Mouse (Mus musculus) forebrain, embryonic 10.5 days (tissue): ENCODE data around the gene Stn1. TPM values are rescaled to one million over a fixed set of nuclear protein-coding genes. Genes with fewer than 3 reads are reported as not detected.
A peak's percentile ranks its signal among the peaks of the same experiment; 100 is the strongest.

Experiments used
- DNase-seq: peaks from one replicate; pipeline ENCODE4 v3.0.0-alpha.2; 2017; ENCODE audit warnings: low spot score; ENCODE audit errors: extremely low spot score
- H3K27ac ChIP-seq: fragments of 300-500 bp; sonication (generic); 2 replicates; pipeline ENCODE4 v1.5.1; 2016; ENCODE audit warnings: mild to moderate bottlenecking
- H3K27me3 ChIP-seq: fragments of 300-500 bp; sonication (generic); 2 replicates; pipeline ENCODE4 v1.6.1; 2016; ENCODE audit warnings: mild to moderate bottlenecking; ENCODE audit not compliant: poor library complexity, severe bottlenecking
- H3K36me3 ChIP-seq: fragments of 300-500 bp; sonication (generic); replicated peaks from 2 replicates; pipeline ENCODE4 v1.6.1; 2016; ENCODE audit warnings: mild to moderate bottlenecking, moderate library complexity
- H3K4me1 ChIP-seq: fragments of 300-500 bp; sonication (generic); 2 replicates; pipeline ENCODE4 v1.6.1; 2016
- H3K4me3 ChIP-seq: fragments of 300-500 bp; sonication (generic); 2 replicates; pipeline ENCODE4 v1.5.1; 2016; ENCODE audit warnings: mild to moderate bottlenecking, moderate library complexity
- H3K9me3 ChIP-seq: fragments of 300-500 bp; sonication (generic); 2 replicates; pipeline ENCODE4 v1.6.1; 2016; ENCODE audit warnings: mild to moderate bottlenecking, moderate library complexity
- WGBS: fragments of 180-500 bp; shearing (Covaris S2); methylation state at CpG from one replicate; pipeline ENCODE4 v1.1.7; 2016; 5-methylcytosine and 5-hydroxymethylcytosine counted together
- polyA plus RNA-seq: library from polyadenylated mRNA; unstranded; fragments of >200 nt; fragmentation: Nextera tagmentation; extraction: Ambion mirVana; gene quantifications from 2 replicates; pipeline ENCODE4 v1.2.1, GENCODE M21; 2016

The Stn1 gene
- polyA plus RNA-seq, 1 experiment from 2014 or later = 68.1 TPM

- Histone ChIP-seq H3K27ac (no peak overlapping the region), H3K27me3 (no peaks in the 10 kb centered on the region), H3K4me3 (no peak overlapping the region), H3K36me3 (peaks cover 18% of the 10 kb centered on the region), H3K4me1 (peaks cover 14% of the 10 kb centered on the region), H3K9me3 (no peaks in the 10 kb centered on the region)
- no peak for DNase-seq
- 95% methylated on average over 5 of the region's 5 CpGs for WGBS
These were observed 37.5 kb downstream of the Stn1 start for GRCm38 (mm10) chr19:47499841-47500240.

GRCm38 (mm10) chr19:47498942-47499341 lies 38.4 kb downstream of the Stn1 start:
- WGBS = 71% methylated on average over 4 of the region's 4 CpGs
- H3K27me3 ChIP-seq = no peaks in the 10 kb centered on the region
- H3K36me3 ChIP-seq = peaks cover 16% of the 10 kb centered on the region
- H3K4me1 ChIP-seq = peaks cover 23% of the 10 kb centered on the region
- H3K27ac ChIP-seq = peak overlapping the region; percentile 45
- H3K4me3 ChIP-seq = no peak overlapping the region
- DNase-seq = no peak
- H3K9me3 ChIP-seq = no peaks in the 10 kb centered on the region

- Histone ChIP-seq H3K4me3 (no peak overlapping the region), H3K27me3 (no peaks in the 10 kb centered on the region), H3K36me3 (peaks cover 15% of the 10 kb centered on the region), H3K9me3 (no peaks in the 10 kb centered on the region), H3K4me1 (peaks cover 35% of the 10 kb centered on the region), H3K27ac (no peak overlapping the region)
- WGBS = 91% methylated on average over 6 of the region's 6 CpGs
- DNase-seq = no peak
These were observed 39.6 kb downstream of the Stn1 start for GRCm38 (mm10) chr19:47497736-47498135.

- Histone ChIP-seq H3K36me3 (peaks cover 11% of the 10 kb centered on the region), H3K4me3 (no peak overlapping the region), H3K27ac (no peak overlapping the region), H3K27me3 (no peaks in the 10 kb centered on the region), H3K9me3 (no peaks in the 10 kb centered on the region), H3K4me1 (peaks cover 40% of the 10 kb centered on the region)
- 86% methylated on average over 9 of the region's 9 CpGs for WGBS
- no peak for DNase-seq
These were observed 40.0 kb downstream of the Stn1 start for GRCm38 (mm10) chr19:47497313-47497712.

GRCm38 (mm10) chr19:47493017-47493997 lies 44.0 kb downstream of the Stn1 start:
- 42% methylated on average over 23 of the region's 23 CpGs for WGBS
- Histone ChIP-seq H3K36me3 (no peaks in the 10 kb centered on the region), H3K27ac (peak overlapping the region; percentile 85), H3K4me1 (peaks cover 35% of the 10 kb centered on the region), H3K9me3 (peaks cover 9% of the 10 kb centered on the region; the same call in 1 of the 2 replicates), H3K4me3 (peak overlapping the region; percentile 38), H3K27me3 (no peaks in the 10 kb centered on the region)
- peak; percentile 61 for DNase-seq

- H3K27ac ChIP-seq = peak overlapping the region; percentile 85
These were observed 44.9 kb downstream of the Stn1 start for GRCm38 (mm10) chr19:47492422-47492821.

GRCm38 (mm10) chr19:47491853-47492252 lies 45.5 kb downstream of the Stn1 start:
- peak overlapping the region; percentile 85 for H3K27ac ChIP-seq
- 71% methylated on average over 2 of the region's 2 CpGs for WGBS

More at GRCm38 (mm10) chr19:47492422-47492821, 44.9 kb downstream of the Stn1 start:
- peaks cover 35% of the 10 kb centered on the region for H3K4me1 ChIP-seq
- H3K27me3 ChIP-seq = no peaks in the 10 kb centered on the region
- no peak for DNase-seq
- H3K36me3 ChIP-seq = no peaks in the 10 kb centered on the region
- 40% methylated on average over 6 of the region's 6 CpGs for WGBS
- H3K9me3 ChIP-seq = peaks cover 9% of the 10 kb centered on the region; the same call in 1 of the 2 replicates
- H3K4me3 ChIP-seq = 0 out of 2 replicates have a peak overlapping the region, but pooled peaks have one; percentile 38

GRCm38 (mm10) chr19:47489233-47489632 lies 48.1 kb downstream of the Stn1 start:
- DNase-seq = no peak
- WGBS = 90% methylated on average over 3 of the region's 3 CpGs
- Histone ChIP-seq H3K27ac (no peak overlapping the region), H3K4me3 (no peak overlapping the region), H3K4me1 (peaks cover 34% of the 10 kb centered on the region), H3K27me3 (no peaks in the 10 kb centered on the region), H3K36me3 (no peaks in the 10 kb centered on the region), H3K9me3 (peaks cover 9% of the 10 kb centered on the region; the same call in 1 of the 2 replicates)

More at GRCm38 (mm10) chr19:47491853-47492252, 45.5 kb downstream of the Stn1 start:
- Histone ChIP-seq H3K4me3 (no peak overlapping the region), H3K27me3 (no peaks in the 10 kb centered on the region), H3K4me1 (peaks cover 35% of the 10 kb centered on the region), H3K9me3 (peaks cover 9% of the 10 kb centered on the region; the same call in 1 of the 2 replicates), H3K36me3 (no peaks in the 10 kb centered on the region)
- DNase-seq = no peak

GRCm38 (mm10) chr19:47488250-47488649 lies 49.1 kb downstream of the Stn1 start:
- Histone ChIP-seq H3K4me3 (no peak overlapping the region), H3K4me1 (peaks cover 26% of the 10 kb centered on the region), H3K9me3 (peaks cover 9% of the 10 kb centered on the region; the same call in 1 of the 2 replicates), H3K36me3 (no peaks in the 10 kb centered on the region), H3K27me3 (no peaks in the 10 kb centered on the region), H3K27ac (no peak overlapping the region)
- no peak for DNase-seq
- WGBS = 36% methylated on average over 4 of the region's 4 CpGs

- H3K4me1 ChIP-seq = peaks cover 20% of the 10 kb centered on the region
- no peaks in the 10 kb centered on the region for H3K27me3 ChIP-seq
- peaks cover 9% of the 10 kb centered on the region; the same call in 1 of the 2 replicates for H3K9me3 ChIP-seq
- no peaks in the 10 kb centered on the region for H3K36me3 ChIP-seq
- WGBS = 89% methylated on average over 9 of the region's 9 CpGs
- no peak overlapping the region for H3K4me3 ChIP-seq
- H3K27ac ChIP-seq = no peak overlapping the region
- no peak for DNase-seq
These were observed 49.7 kb downstream of the Stn1 start for GRCm38 (mm10) chr19:47487572-47487971.

- Histone ChIP-seq H3K27me3 (no peaks in the 10 kb centered on the region), H3K9me3 (peaks cover 14% of the 10 kb centered on the region; the same call in 1 of the 2 replicates), H3K4me1 (peaks cover 9% of the 10 kb centered on the region), H3K36me3 (no peaks in the 10 kb centered on the region), H3K27ac (peak overlapping the region; percentile 51), H3K4me3 (no peak overlapping the region)
- WGBS = 60% methylated on average over 9 of the region's 9 CpGs
- DNase-seq = no peak
These were observed 51.2 kb downstream of the Stn1 start for GRCm38 (mm10) chr19:47485997-47486566.

- Histone ChIP-seq H3K27ac (0 out of 2 replicates have a peak overlapping the region, but pooled peaks have one; percentile 8), H3K36me3 (no peaks in the 10 kb centered on the region), H3K4me1 (peaks cover 9% of the 10 kb centered on the region), H3K4me3 (no peak overlapping the region), H3K9me3 (peaks cover 5% of the 10 kb centered on the region; the same call in 1 of the 2 replicates), H3K27me3 (no peaks in the 10 kb centered on the region)
- DNase-seq = no peak
- 83% methylated on average over 3 of the region's 3 CpGs for WGBS
These were observed 53.2 kb downstream of the Stn1 start for GRCm38 (mm10) chr19:47484110-47484509.
